Mouse (Mus musculus): ENCODE measurements around the gene Igf2bp3.

- TF ChIP-seq CTCF (IDR thresholded peaks at IDR 0.05; ENCODE audit: low read depth) = no peak
- no peak for TF ChIP-seq EP300 (optimal IDR thresholded peaks at IDR 0.05)
Measured at GRCm38 (mm10) chr6:49119462-49120135, 95.2 kb downstream of the Igf2bp3 start.
